ENCODE assay signal across 12 mouse cellular contexts in genomic region chr2:133443490-133443889, GRCm38 (mm10).
DNase-seq lines count a peak whose midpoint lies in the region; TF ChIP-seq lines count a peak whose summit lies in the region.
"Had no signal": no experiment of that assay in that cellular context is flagged by ENCODE, and none has a peak within 500 bp of the region (broad histone marks: within the 10 kb centered on the region; RNA-seq: fewer than 3 reads in every experiment).

No protein-coding gene starts in this region.

- H3K4me3 ChIP-seq in bone marrow macrophage, adult 2 months (ENCODE audit: insufficient read depth, low read length), result no peak overlapping the region
- no peak overlapping the region for H3K4me3 ChIP-seq in myocyte
- H3K4me3 ChIP-seq: forebrain, embryonic 12.5 days; midbrain, embryonic 10.5 days had no signal

- no peak overlapping the region for H3ac ChIP-seq in myocyte (ENCODE audit: control insufficient read depth, insufficient read length)

- peak; percentile 73 for DNase-seq in gastrocnemius, adult 18-20 months (ENCODE audit: low spot score)
- DNase-seq in gastrocnemius, postnatal 4 days (ENCODE audit: low spot score in 2 of 2), result no peak
- DNase-seq in right cerebral cortex, adult 18-20 months, result peak; percentile 12
- DNase-seq in right cerebral cortex, postnatal 25 days, result no peak
- DNase-seq in layer of hippocampus, adult 9-10 months (ENCODE audit: low spot score), result no peak
- no peak for DNase-seq in thymus, postnatal 0 days (ENCODE audit: low spot score)
- DNase-seq: right cerebral cortex, postnatal 14 days had no signal

- H3K79me2 ChIP-seq in myocyte (ENCODE audit: control insufficient read depth, insufficient read depth), result no peaks in the 10 kb centered on the region

- peak overlapping the region; percentile 64 for H3K27ac ChIP-seq in bone marrow macrophage, adult 2 months (ENCODE audit: insufficient read depth, low read depth, low read length)
- H3K27ac ChIP-seq: forebrain, embryonic 12.5 days; liver, embryonic 14.5 days; midbrain, embryonic 10.5 days had no signal

- TF ChIP-seq POLR2A in bone marrow macrophage, adult 2 months (IDR thresholded peaks at IDR 0.05; ENCODE audit: borderline replicate concordance, low read depth, low read length), result no peak
- TF ChIP-seq POLR2A in myocyte (IDR thresholded peaks at IDR 0.05; ENCODE audit: insufficient read length, low read depth), result no peak

- peak overlapping the region; percentile 36 for H3K4me2 ChIP-seq in myocyte (ENCODE audit: low read depth)
- H3K4me2 ChIP-seq: forebrain, embryonic 12.5 days had no signal

- no peaks in the 10 kb centered on the region for H3K36me3 ChIP-seq in myocyte (ENCODE audit: control insufficient read depth, insufficient read depth)
- H3K36me3 ChIP-seq: forebrain, embryonic 12.5 days; midbrain, embryonic 10.5 days had no signal

- H3K27me3 ChIP-seq in myocyte (ENCODE audit: control insufficient read depth, insufficient read depth, insufficient read length), result no peaks in the 10 kb centered on the region
- H3K27me3 ChIP-seq: forebrain, embryonic 12.5 days had no signal

- TF ChIP-seq CTCF in bone marrow macrophage, adult 2 months (IDR thresholded peaks at IDR 0.05; ENCODE audit: low read depth, low read length), result no peak

- H3K4me1 ChIP-seq in bone marrow macrophage, adult 2 months (ENCODE audit: control insufficient read depth, insufficient read depth, low read length), result peaks cover 35% of the 10 kb centered on the region
- H3K4me1 ChIP-seq: forebrain, embryonic 12.5 days; midbrain, embryonic 10.5 days had no signal

TF ChIP-seq in myocyte, 11 proteins besides CTCF, POLR2A, EP300 and RAD21:
- TF ChIP-seq CEBPB (IDR thresholded peaks at IDR 0.05; ENCODE audit: insufficient read depth, poor library complexity, severe bottlenecking), result peak; percentile 87
- no peak for TF ChIP-seq E2F4 (IDR thresholded peaks at IDR 0.05; ENCODE audit: insufficient read depth)

Comparison
In these comparisons a context has a peak if more than half of its experiments do, and no peak if none do; other contexts are left out.
1. DNase-seq: peak in gastrocnemius, adult 18-20 months (single experiment) and right cerebral cortex, adult 18-20 months (single experiment); none in gastrocnemius, postnatal 4 days (0 of 2), right cerebral cortex, postnatal 25 days (single experiment), layer of hippocampus, adult 9-10 months (single experiment) and thymus, postnatal 0 days (single experiment).